Mouse (Mus musculus) C2C12 (cell line): Measurements from ENCODE around the gene Ubfd1.

Experiments used
- CTCF ChIP-seq: IDR thresholded peaks from one replicate; pipeline ENCODE4 v1.5.1; 2011; ENCODE audit not compliant: control insufficient read depth, insufficient read depth, insufficient read length
- MYOD1 ChIP-seq: IDR thresholded peaks from one replicate; pipeline ENCODE4 v1.6.1; 2011; ENCODE audit warnings: low read depth; ENCODE audit not compliant: control insufficient read depth, insufficient read length
- MYOG ChIP-seq: IDR thresholded peaks from one replicate; pipeline ENCODE4 v1.6.1; 2011; ENCODE audit not compliant: control insufficient read depth, insufficient read length; ENCODE audit errors: extremely low read depth
- USF1 ChIP-seq: IDR thresholded peaks from one replicate; pipeline ENCODE4 v1.6.1; 2011; ENCODE audit warnings: low read depth, mild to moderate bottlenecking, control low read depth, moderate library complexity

DNA sequence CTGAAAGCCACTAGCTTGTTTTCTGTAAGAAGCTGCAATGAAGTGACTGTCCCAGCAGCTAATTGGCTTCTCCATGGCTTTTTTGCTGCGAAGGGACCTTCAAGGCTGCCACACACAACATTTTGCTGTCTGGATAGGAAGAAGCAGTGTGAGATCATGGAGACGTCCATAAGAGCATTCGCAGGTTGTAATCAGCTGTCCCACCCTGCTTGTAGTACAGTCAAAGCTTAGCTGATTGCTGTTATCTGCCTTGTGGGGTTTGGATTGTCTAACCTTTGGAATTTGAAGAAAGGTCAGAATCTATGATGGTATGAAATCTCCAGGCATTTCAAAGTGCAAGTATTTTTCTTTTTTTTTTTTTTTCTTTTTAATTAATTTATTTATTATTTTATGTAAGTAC, 7.4 kb downstream of the Ubfd1 start:
- TF ChIP-seq CTCF (no peak), USF1 (no peak), MYOG (no peak), MYOD1 (no peak)
